Mouse (Mus musculus): ENCODE measurements around the gene Tnni3. TPM values are rescaled to one million over a fixed set of nuclear protein-coding genes. Genes with fewer than 3 reads are reported as not detected.
"Not testable (repeated sequence)": the region's sequence is repeated elsewhere in the genome, so short reads cannot be mapped to it uniquely, and the experiment has no call there.

The Tnni3 gene
- 13.3 TPM for polyA plus RNA-seq (2012; fragmentation: generic; extraction: Trizol)

GRCm38 (mm10) chr7:4524212-4524922 is at the start of gene Tnni3:
Gene Tnni3 (minus strand): TSS chr7:4524229.
- not testable (repeated sequence) for H3K27me3 ChIP-seq (ENCODE audit: control insufficient read depth, insufficient read depth, insufficient read length); H3K4me3 ChIP-seq; H3K4me2 ChIP-seq (ENCODE audit: low read depth); H3K79me2 ChIP-seq (ENCODE audit: control insufficient read depth, insufficient read depth); H3K36me3 ChIP-seq (ENCODE audit: control insufficient read depth, insufficient read depth); H3ac ChIP-seq (ENCODE audit: control insufficient read depth, insufficient read length)

DNA sequence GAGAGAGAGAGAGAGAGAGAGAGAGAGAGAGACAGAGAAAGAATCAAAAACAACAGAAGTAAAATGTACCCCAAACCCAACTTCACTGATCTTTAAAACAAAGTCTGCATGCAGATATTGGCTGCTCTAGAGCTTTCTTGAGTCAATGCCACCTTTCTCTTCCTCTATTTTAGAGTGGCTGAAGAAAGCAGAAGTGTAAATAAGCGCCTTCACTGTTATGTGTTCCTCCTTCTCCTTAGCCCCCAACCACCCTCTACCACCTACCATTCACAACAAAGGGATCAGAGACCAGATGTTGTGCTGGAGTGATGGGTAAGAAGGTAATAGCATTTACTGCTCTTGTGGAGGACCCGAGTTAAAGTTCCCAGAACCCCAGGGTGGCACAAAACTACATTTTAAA is 48.3 kb upstream of the Tnni3 start:
- not testable (repeated sequence) for H3K27me3 ChIP-seq (ENCODE audit: control insufficient read depth, insufficient read depth, insufficient read length); H3K36me3 ChIP-seq (ENCODE audit: control insufficient read depth, insufficient read depth); H3K4me2 ChIP-seq (ENCODE audit: low read depth); H3K4me3 ChIP-seq; H3ac ChIP-seq (ENCODE audit: control insufficient read depth, insufficient read length); H3K79me2 ChIP-seq (ENCODE audit: control insufficient read depth, insufficient read depth)

GRCm38 (mm10) chr7:4562660-4563059 is 38.6 kb upstream of the Tnni3 start:
- no peak overlapping the region for H3K4me3 ChIP-seq
- H3K79me2 ChIP-seq (ENCODE audit: control insufficient read depth, insufficient read depth), result no peaks in the 10 kb centered on the region
- no peaks in the 10 kb centered on the region for H3K36me3 ChIP-seq (ENCODE audit: control insufficient read depth, insufficient read depth)
- peaks cover 16% of the 10 kb centered on the region for H3K27me3 ChIP-seq (ENCODE audit: control insufficient read depth, insufficient read depth, insufficient read length)
- no peak overlapping the region for H3K4me2 ChIP-seq (ENCODE audit: low read depth)
- H3ac ChIP-seq (ENCODE audit: control insufficient read depth, insufficient read length), result no peak overlapping the region
- no peak for TF ChIP-seq POLR2A (IDR thresholded peaks at IDR 0.05; ENCODE audit: insufficient read length, low read depth)
- no peak for TF ChIP-seq MYOD1 (IDR thresholded peaks at IDR 0.05; ENCODE audit: control insufficient read depth in 1 of 3, insufficient read length in 2 of 3, low read depth in 2 of 3)
- TF ChIP-seq TCF12 (IDR thresholded peaks at IDR 0.05; ENCODE audit: insufficient read depth, poor library complexity, severe bottlenecking), result no peak
- TF ChIP-seq SRF (IDR thresholded peaks at IDR 0.05; ENCODE audit: control insufficient read depth, insufficient read length, low read depth), result no peak
- no peak for TF ChIP-seq USF1 (IDR thresholded peaks at IDR 0.05; ENCODE audit: low read depth)

GRCm38 (mm10) chr7:4557167-4557560 is 33.1 kb upstream of the Tnni3 start:
- H3K27me3 ChIP-seq (ENCODE audit: control insufficient read depth, insufficient read depth, insufficient read length), result peaks cover 17% of the 10 kb centered on the region
- H3ac ChIP-seq (ENCODE audit: control insufficient read depth, insufficient read length), result no peak overlapping the region
- no peak overlapping the region for H3K4me3 ChIP-seq
- H3K4me2 ChIP-seq (ENCODE audit: low read depth), result no peak overlapping the region
- TF ChIP-seq POLR2A (IDR thresholded peaks at IDR 0.05; ENCODE audit: insufficient read length, low read depth) (no peak), POLR2AphosphoS2 (IDR thresholded peaks at IDR 0.05; ENCODE audit: insufficient read length, low read depth) (no peak), CEBPB (IDR thresholded peaks at IDR 0.05; ENCODE audit: insufficient read depth, poor library complexity, severe bottlenecking) (no peak), MYOD1 (IDR thresholded peaks at IDR 0.05; ENCODE audit: control insufficient read depth in 1 of 3, insufficient read length in 2 of 3, low read depth in 2 of 3) (no peak), E2F4 (IDR thresholded peaks at IDR 0.05; ENCODE audit: insufficient read depth) (no peak), MAX (IDR thresholded peaks at IDR 0.05; ENCODE audit: low read depth) (no peak), USF1 (IDR thresholded peaks at IDR 0.05; ENCODE audit: low read depth) (no peak), REST (IDR thresholded peaks at IDR 0.05; ENCODE audit: insufficient read depth, insufficient read length) (no peak), SRF (IDR thresholded peaks at IDR 0.05; ENCODE audit: control insufficient read depth, insufficient read length, low read depth) (no peak), MYOG (IDR thresholded peaks at IDR 0.05; ENCODE audit: control insufficient read depth in 1 of 3, insufficient read depth in 1 of 3, insufficient read length in 2 of 3, low read depth in 2 of 3) (no peak), TCF3 (IDR thresholded peaks at IDR 0.05; ENCODE audit: insufficient read length, low read depth) (no peak), TCF12 (IDR thresholded peaks at IDR 0.05; ENCODE audit: insufficient read depth, poor library complexity, severe bottlenecking) (no peak)
- H3K36me3 ChIP-seq (ENCODE audit: control insufficient read depth, insufficient read depth), result no peaks in the 10 kb centered on the region
- H3K79me2 ChIP-seq (ENCODE audit: control insufficient read depth, insufficient read depth), result no peaks in the 10 kb centered on the region

GRCm38 (mm10) chr7:4556256-4557166 is 32.5 kb upstream of the Tnni3 start:
- no peak overlapping the region for H3K4me3 ChIP-seq
- TF ChIP-seq USF1 (IDR thresholded peaks at IDR 0.05; ENCODE audit: low read depth) (no peak), MYOD1 (IDR thresholded peaks at IDR 0.05; ENCODE audit: control insufficient read depth in 1 of 3, insufficient read length in 2 of 3, low read depth in 2 of 3) (no peak), REST (IDR thresholded peaks at IDR 0.05; ENCODE audit: insufficient read depth, insufficient read length) (no peak), MAX (IDR thresholded peaks at IDR 0.05; ENCODE audit: low read depth) (no peak), MYOG (IDR thresholded peaks at IDR 0.05; ENCODE audit: control insufficient read depth in 1 of 3, insufficient read depth in 1 of 3, insufficient read length in 2 of 3, low read depth in 2 of 3) (no peak), TCF3 (IDR thresholded peaks at IDR 0.05; ENCODE audit: insufficient read length, low read depth) (no peak), E2F4 (IDR thresholded peaks at IDR 0.05; ENCODE audit: insufficient read depth) (no peak), TCF12 (IDR thresholded peaks at IDR 0.05; ENCODE audit: insufficient read depth, poor library complexity, severe bottlenecking) (no peak), SRF (IDR thresholded peaks at IDR 0.05; ENCODE audit: control insufficient read depth, insufficient read length, low read depth) (no peak), POLR2A (IDR thresholded peaks at IDR 0.05; ENCODE audit: insufficient read length, low read depth) (no peak), POLR2AphosphoS2 (IDR thresholded peaks at IDR 0.05; ENCODE audit: insufficient read length, low read depth) (no peak), CEBPB (IDR thresholded peaks at IDR 0.05; ENCODE audit: insufficient read depth, poor library complexity, severe bottlenecking) (no peak)
- peaks cover 14% of the 10 kb centered on the region for H3K27me3 ChIP-seq (ENCODE audit: control insufficient read depth, insufficient read depth, insufficient read length)
- H3K79me2 ChIP-seq (ENCODE audit: control insufficient read depth, insufficient read depth), result no peaks in the 10 kb centered on the region
- H3ac ChIP-seq (ENCODE audit: control insufficient read depth, insufficient read length), result no peak overlapping the region
- H3K36me3 ChIP-seq (ENCODE audit: control insufficient read depth, insufficient read depth), result no peaks in the 10 kb centered on the region
- H3K4me2 ChIP-seq (ENCODE audit: low read depth), result no peak overlapping the region

Data from myocyte (in vitro differentiated cells).